Mouse (Mus musculus): ENCODE results near the gene Zbtb48.

- TF ChIP-seq GATA1 (IDR thresholded peaks at IDR 0.05; ENCODE audit: low read length) (no peak), TAL1 (IDR thresholded peaks at IDR 0.05; ENCODE audit: low read length) (no peak)
Measured at GRCm38 (mm10) chr4:152028456-152028855, 985 bp upstream of the Zbtb48 start.
